Mouse (Mus musculus): Measurements from ENCODE around the gene Gnmt. TPM values are rescaled to one million over a fixed set of nuclear protein-coding genes. Genes with fewer than 3 reads are reported as not detected.
"Not testable (repeated sequence)": the region's sequence is repeated elsewhere in the genome, so short reads cannot be mapped to it uniquely, and the experiment has no call there.

Gnmt gene
- polyA plus RNA-seq, 1 experiment from 2014 or later, result 0.37 TPM

GRCm38 (mm10) chr17:46771025-46771424 lies 42.1 kb upstream of the Gnmt start:
- Histone ChIP-seq H3K4me3 (ENCODE audit: low read depth, low read length) (no peak overlapping the region), H3K27me3 (ENCODE audit: control insufficient read depth, insufficient read depth, low read length) (no peaks in the 10 kb centered on the region), H3K27ac (ENCODE audit: low read depth, low read length) (no peak overlapping the region), H3K36me3 (ENCODE audit: control insufficient read depth, insufficient read depth, low read length) (peaks cover 4% of the 10 kb centered on the region), H3K4me2 (ENCODE audit: low read depth) (no peak overlapping the region), H3K4me1 (ENCODE audit: control insufficient read depth, insufficient read depth, low read length) (peaks cover 13% of the 10 kb centered on the region), H3K9ac (ENCODE audit: low read length) (no peak overlapping the region), H3K9me3 (ENCODE audit: control insufficient read depth, low read length) (no peaks in the 10 kb centered on the region)
- ATAC-seq (ENCODE audit: insufficient read depth, low FRiP score, low TSS enrichment), result no peak
- no peak for DNase-seq (ENCODE audit: low spot score)
- WGBS, result 92% methylated on average over 4 of the region's 4 CpGs

GRCm38 (mm10) chr17:46770546-46770945 lies 41.6 kb upstream of the Gnmt start:
- H3K36me3 ChIP-seq (ENCODE audit: control insufficient read depth, insufficient read depth, low read length), result peaks cover 4% of the 10 kb centered on the region
- no peak overlapping the region for H3K27ac ChIP-seq (ENCODE audit: low read depth, low read length)
- 90% methylated on average over 11 of the region's 11 CpGs for WGBS
- no peaks in the 10 kb centered on the region for H3K27me3 ChIP-seq (ENCODE audit: control insufficient read depth, insufficient read depth, low read length)
- no peak overlapping the region for H3K4me3 ChIP-seq (ENCODE audit: low read depth, low read length)
- ATAC-seq (ENCODE audit: insufficient read depth, low FRiP score, low TSS enrichment) (no peak), DNase-seq (ENCODE audit: low spot score) (no peak)
- no peaks in the 10 kb centered on the region for H3K9me3 ChIP-seq (ENCODE audit: control insufficient read depth, low read length)
- H3K9ac ChIP-seq (ENCODE audit: low read length), result no peak overlapping the region
- peaks cover 13% of the 10 kb centered on the region for H3K4me1 ChIP-seq (ENCODE audit: control insufficient read depth, insufficient read depth, low read length)
- no peak overlapping the region for H3K4me2 ChIP-seq (ENCODE audit: low read depth)

- no peaks in the 10 kb centered on the region for H3K27me3 ChIP-seq (ENCODE audit: control insufficient read depth, insufficient read depth, low read length)
- DNase-seq (ENCODE audit: low spot score) (no peak), ATAC-seq (ENCODE audit: insufficient read depth, low FRiP score, low TSS enrichment) (no peak)
- no peaks in the 10 kb centered on the region for H3K9me3 ChIP-seq (ENCODE audit: control insufficient read depth, low read length)
- WGBS, result 52% methylated on average over 8 of the region's 8 CpGs
- no peak overlapping the region for H3K27ac ChIP-seq (ENCODE audit: low read depth, low read length)
- H3K4me2 ChIP-seq (ENCODE audit: low read depth), result no peak overlapping the region
- no peak overlapping the region for H3K4me3 ChIP-seq (ENCODE audit: low read depth, low read length)
- peaks cover 5% of the 10 kb centered on the region for H3K4me1 ChIP-seq (ENCODE audit: control insufficient read depth, insufficient read depth, low read length)
- H3K36me3 ChIP-seq (ENCODE audit: control insufficient read depth, insufficient read depth, low read length), result no peaks in the 10 kb centered on the region
- no peak overlapping the region for H3K9ac ChIP-seq (ENCODE audit: low read length)
These were observed 38.9 kb upstream of the Gnmt start for GRCm38 (mm10) chr17:46767868-46768267.

GRCm38 (mm10) chr17:46764916-46765315 lies 35.9 kb upstream of the Gnmt start:
- not testable (repeated sequence) for H3K9ac ChIP-seq (ENCODE audit: low read length); H3K27me3 ChIP-seq (ENCODE audit: control insufficient read depth, insufficient read depth, low read length); ATAC-seq (ENCODE audit: insufficient read depth, low FRiP score, low TSS enrichment); H3K9me3 ChIP-seq (ENCODE audit: control insufficient read depth, low read length); H3K4me3 ChIP-seq (ENCODE audit: low read depth, low read length); H3K27ac ChIP-seq (ENCODE audit: low read depth, low read length); H3K4me2 ChIP-seq (ENCODE audit: low read depth); H3K36me3 ChIP-seq (ENCODE audit: control insufficient read depth, insufficient read depth, low read length); DNase-seq (ENCODE audit: low spot score); H3K4me1 ChIP-seq (ENCODE audit: control insufficient read depth, insufficient read depth, low read length)
- WGBS, result 73% methylated on average over 9 of the region's 9 CpGs

- Histone ChIP-seq H3K9me3 (ENCODE audit: control insufficient read depth, low read length) (no peaks in the 10 kb centered on the region), H3K27ac (ENCODE audit: low read depth, low read length) (no peak within 1 kb of the TSS), H3K4me3 (ENCODE audit: low read depth, low read length) (no peak within 1 kb of the TSS), H3K4me2 (ENCODE audit: low read depth) (no peak within 1 kb of the TSS), H3K27me3 (ENCODE audit: control insufficient read depth, insufficient read depth, low read length) (no peaks in the 10 kb centered on the region), H3K4me1 (ENCODE audit: control insufficient read depth, insufficient read depth, low read length) (no peaks in the 10 kb centered on the region), H3K9ac (ENCODE audit: low read length) (no peak within 1 kb of the TSS), H3K36me3 (ENCODE audit: control insufficient read depth, insufficient read depth, low read length) (no peaks in the 10 kb centered on the region)
- DNase-seq (ENCODE audit: low spot score) (no peak), ATAC-seq (ENCODE audit: insufficient read depth, low FRiP score, low TSS enrichment) (no peak)
- WGBS, result 53% methylated on average over 2 of the region's 2 CpGs
These were observed 34.6 kb upstream of the Gnmt start, which contains the start of gene Ptcra for GRCm38 (mm10) chr17:46763544-46763943. Gene Ptcra (minus strand): TSS chr17:46763712.

GRCm38 (mm10) chr17:46758753-46759152 lies 29.8 kb upstream of the Gnmt start:
- no peak overlapping the region for H3K4me3 ChIP-seq (ENCODE audit: low read depth, low read length)
- H3K9me3 ChIP-seq (ENCODE audit: control insufficient read depth, low read length), result no peaks in the 10 kb centered on the region
- no peak overlapping the region for H3K9ac ChIP-seq (ENCODE audit: low read length)
- no peak overlapping the region for H3K27ac ChIP-seq (ENCODE audit: low read depth, low read length)
- WGBS, result 82% methylated on average over 12 of the region's 12 CpGs
- no peak for DNase-seq (ENCODE audit: low spot score)
- no peak for ATAC-seq (ENCODE audit: insufficient read depth, low FRiP score, low TSS enrichment)
- no peaks in the 10 kb centered on the region for H3K27me3 ChIP-seq (ENCODE audit: control insufficient read depth, insufficient read depth, low read length)
- H3K4me2 ChIP-seq (ENCODE audit: low read depth), result no peak overlapping the region
- H3K36me3 ChIP-seq (ENCODE audit: control insufficient read depth, insufficient read depth, low read length), result no peaks in the 10 kb centered on the region
- no peaks in the 10 kb centered on the region for H3K4me1 ChIP-seq (ENCODE audit: control insufficient read depth, insufficient read depth, low read length)

GRCm38 (mm10) chr17:46751794-46752556 lies 23.0 kb upstream of the Gnmt start, which contains the start of gene Cnpy3:
Gene Cnpy3 (minus strand): TSS chr17:46752214.
- peaks cover 7% of the 10 kb centered on the region; the same call in 1 of the 2 replicates for H3K4me1 ChIP-seq (ENCODE audit: control insufficient read depth, insufficient read depth, low read length)
- H3K36me3 ChIP-seq (ENCODE audit: control insufficient read depth, insufficient read depth, low read length), result peaks cover 4% of the 10 kb centered on the region
- H3K4me2 ChIP-seq (ENCODE audit: low read depth), result peak within 1 kb of the TSS; percentile 79
- H3K9me3 ChIP-seq (ENCODE audit: control insufficient read depth, low read length), result no peaks in the 10 kb centered on the region
- H3K27me3 ChIP-seq (ENCODE audit: control insufficient read depth, insufficient read depth, low read length), result no peaks in the 10 kb centered on the region
- H3K27ac ChIP-seq (ENCODE audit: low read depth, low read length), result peak within 1 kb of the TSS; percentile 75
- ATAC-seq (ENCODE audit: insufficient read depth, low FRiP score, low TSS enrichment) (peak; percentile 98), DNase-seq (ENCODE audit: low spot score) (peak; percentile 99)
- under 1% methylated on average over 54 of the region's 58 CpGs for WGBS
- peak within 1 kb of the TSS; percentile 64 for H3K4me3 ChIP-seq (ENCODE audit: low read depth, low read length)
- H3K9ac ChIP-seq (ENCODE audit: low read length), result peak within 1 kb of the TSS; percentile 68

- no peaks in the 10 kb centered on the region for H3K9me3 ChIP-seq (ENCODE audit: control insufficient read depth, low read length)
- DNase-seq (ENCODE audit: low spot score), result no peak
- H3K27ac ChIP-seq (ENCODE audit: low read depth, low read length), result peak overlapping the region; percentile 75
- H3K4me3 ChIP-seq (ENCODE audit: low read depth, low read length), result peak overlapping the region; percentile 64
- H3K27me3 ChIP-seq (ENCODE audit: control insufficient read depth, insufficient read depth, low read length), result no peaks in the 10 kb centered on the region
- peaks cover 4% of the 10 kb centered on the region for H3K36me3 ChIP-seq (ENCODE audit: control insufficient read depth, insufficient read depth, low read length)
- peak overlapping the region; percentile 68 for H3K9ac ChIP-seq (ENCODE audit: low read length)
- peaks cover 7% of the 10 kb centered on the region; the same call in 1 of the 2 replicates for H3K4me1 ChIP-seq (ENCODE audit: control insufficient read depth, insufficient read depth, low read length)
- WGBS, result 27% methylated on average over 16 of the region's 16 CpGs
- ATAC-seq (ENCODE audit: insufficient read depth, low FRiP score, low TSS enrichment), result no peak
- peak overlapping the region; percentile 79 for H3K4me2 ChIP-seq (ENCODE audit: low read depth)
These were observed 22.3 kb upstream of the Gnmt start for GRCm38 (mm10) chr17:46751056-46751793.

Data from neural tube, embryonic 11.5 days (tissue).